Mouse (Mus musculus) erythroblast, adult 5-6 weeks (primary cell): ENCODE results near the gene Sgms2. TPM values are rescaled to one million over a fixed set of nuclear protein-coding genes. Genes with fewer than 3 reads are reported as not detected.

ENCODE experiments used
- ATAC-seq: replicated peaks from 2 replicates; pipeline ENCODE4 v1.8.0; 2016; ENCODE audit warnings: moderate number of reproducible peaks, mild to moderate bottlenecking, moderate TSS enrichment, inconsistent platforms; ENCODE audit not compliant: poor library complexity, low FRiP score, severe bottlenecking
- total RNA-seq, 2 experiments: library from RNA; stranded (forward) in 1 of 2; stranded (reverse) in 1 of 2; fragments of 150-400 nt in 1 of 2; fragments of 200-764, 138-1000 nt in 1 of 2; gene quantifications; 2 replicates each; pipeline versions ENCODE4 v1.2.3 to v1.2.4; 2015 to 2017; ENCODE audit warnings: low replicate concordance in 2 of 2

Gene Sgms2
- total RNA-seq, 2 experiments from 2014 or later: 12.4 to 13.6 TPM

- ATAC-seq: no peak
These were observed 1.5 kb downstream of the Sgms2 start for GRCm38 (mm10) chr3:131489657-131490142.

DNA sequence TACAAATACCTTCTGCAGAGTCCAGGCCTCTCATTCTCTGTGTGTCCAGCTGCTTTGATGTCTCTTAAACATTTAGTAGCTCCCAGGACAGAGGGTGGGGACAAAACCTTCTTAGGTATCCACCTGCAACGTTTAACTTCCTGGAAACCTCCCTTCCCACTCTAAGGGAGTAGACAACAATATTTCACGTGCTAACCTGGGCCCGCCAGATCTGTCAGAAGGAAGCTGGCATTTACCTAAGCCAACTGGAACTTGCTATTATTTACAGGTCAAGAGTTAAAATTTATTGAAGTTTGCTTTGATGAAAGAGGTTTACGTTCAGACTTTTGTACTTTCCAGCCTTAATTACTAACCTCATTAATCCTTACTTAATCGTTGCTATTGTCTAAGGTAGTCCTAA lies 2.2 kb downstream of the Sgms2 start:
- no peak for ATAC-seq

GRCm38 (mm10) chr3:131488403-131488802 lies 2.8 kb downstream of the Sgms2 start:
- no peak for ATAC-seq

GRCm38 (mm10) chr3:131485388-131485787 lies 5.8 kb downstream of the Sgms2 start:
- no peak for ATAC-seq

DNA sequence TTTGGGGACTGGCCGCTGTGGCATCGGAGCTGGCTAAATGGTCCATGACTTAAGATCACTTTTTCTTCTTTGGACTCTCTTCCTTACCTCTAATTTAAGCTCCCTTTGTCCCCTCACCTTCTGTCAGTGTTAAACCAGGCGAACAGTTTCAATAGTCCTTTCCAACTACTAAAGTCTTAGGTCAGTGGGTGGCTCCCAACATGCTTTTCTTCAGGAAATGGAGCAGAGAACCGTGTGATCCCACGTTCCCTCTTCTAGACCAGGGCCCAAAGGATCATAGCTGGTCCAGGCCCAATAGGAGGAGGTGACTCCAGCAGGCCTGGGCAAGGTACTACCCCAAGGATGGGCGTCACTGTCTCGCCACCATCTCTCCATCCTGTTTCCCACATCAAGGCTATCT lies 7.6 kb downstream of the Sgms2 start:
- no peak for ATAC-seq

- no peak for ATAC-seq
These were observed 9.1 kb downstream of the Sgms2 start for GRCm38 (mm10) chr3:131481976-131482712.

DNA sequence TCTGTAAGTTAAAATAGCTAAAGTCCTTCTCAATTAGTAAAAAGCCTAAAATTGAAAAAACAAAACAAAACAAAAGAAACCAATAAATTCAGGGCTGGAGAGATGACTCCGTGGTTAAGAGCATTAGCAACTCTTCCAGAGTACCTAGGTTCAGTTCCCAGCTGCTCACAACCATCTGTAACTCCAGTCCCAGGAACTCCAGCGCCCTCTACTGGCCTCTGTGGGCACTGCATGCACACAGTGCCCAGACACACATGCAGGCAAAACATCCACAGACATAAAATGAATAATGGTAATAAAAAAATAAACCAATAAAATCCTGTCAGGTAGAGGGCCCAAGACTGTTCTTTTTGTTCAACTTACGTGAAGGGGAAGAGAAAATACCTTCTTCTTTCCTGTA lies 10.6 kb downstream of the Sgms2 start:
- no peak for ATAC-seq

DNA sequence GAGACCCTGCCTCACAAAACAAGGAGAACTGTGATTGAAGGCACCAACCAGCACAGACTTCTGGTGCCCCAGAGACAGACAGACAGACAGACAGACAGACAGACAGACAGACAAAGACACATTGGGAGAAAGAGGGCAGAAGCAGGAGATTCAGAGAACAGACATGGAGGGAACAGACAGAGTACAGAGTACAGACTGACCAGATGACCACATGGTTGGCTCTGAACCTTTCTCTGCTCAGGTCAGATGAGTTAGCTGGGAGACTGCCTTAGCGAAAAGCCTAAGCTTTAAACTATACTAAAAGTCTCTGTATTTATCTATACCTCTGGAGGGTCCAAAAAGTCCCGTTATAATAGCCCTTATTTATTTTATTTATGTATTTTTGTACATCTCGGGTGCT lies 11.8 kb downstream of the Sgms2 start:
- no peak for ATAC-seq

DNA sequence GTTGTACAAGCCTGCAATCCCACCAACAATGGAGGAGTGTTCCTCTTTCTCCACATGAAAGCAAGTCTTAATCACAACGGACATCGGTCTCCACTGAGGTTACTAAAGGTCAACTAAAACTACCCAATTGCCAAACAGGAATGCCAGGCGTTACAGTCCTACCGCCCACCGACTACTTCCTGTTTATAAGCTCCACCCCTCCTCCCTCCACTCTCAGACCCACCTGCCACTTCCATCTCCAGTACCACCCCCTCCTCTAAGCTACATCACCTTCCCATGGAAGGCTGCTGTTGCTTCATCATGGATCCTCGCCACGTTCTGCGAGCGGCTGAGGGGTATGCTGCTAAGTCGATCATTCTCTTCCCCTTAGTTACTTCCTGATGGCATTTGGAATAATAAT lies 15.2 kb downstream of the Sgms2 start:
- ATAC-seq: no peak

GRCm38 (mm10) chr3:131474526-131474925 lies 16.7 kb downstream of the Sgms2 start:
- ATAC-seq: no peak

- no peak for ATAC-seq
These were observed 17.7 kb downstream of the Sgms2 start for GRCm38 (mm10) chr3:131473496-131473895.

DNA sequence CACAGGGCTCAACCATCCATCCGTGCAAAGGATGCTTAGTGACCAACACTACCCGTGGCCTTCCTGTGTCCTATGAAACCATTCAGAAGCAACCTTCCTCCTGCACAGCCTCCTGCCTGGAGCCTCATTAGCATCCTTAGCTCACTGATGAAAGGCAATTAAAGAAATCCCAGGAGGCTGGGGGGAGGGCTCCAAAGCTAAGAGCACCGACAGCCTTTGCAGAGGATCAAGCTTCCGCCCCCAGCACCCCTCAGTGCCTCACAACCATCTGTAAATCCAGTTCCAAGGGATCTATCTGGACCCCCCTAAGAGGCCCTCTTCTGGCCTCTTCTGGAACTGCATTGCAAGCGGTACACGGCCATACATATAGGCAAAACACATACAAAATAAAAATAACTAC lies 19.4 kb downstream of the Sgms2 start:
- no peak for ATAC-seq

- ATAC-seq: no peak
These were observed 19.8 kb downstream of the Sgms2 start for GRCm38 (mm10) chr3:131471435-131471834.

DNA sequence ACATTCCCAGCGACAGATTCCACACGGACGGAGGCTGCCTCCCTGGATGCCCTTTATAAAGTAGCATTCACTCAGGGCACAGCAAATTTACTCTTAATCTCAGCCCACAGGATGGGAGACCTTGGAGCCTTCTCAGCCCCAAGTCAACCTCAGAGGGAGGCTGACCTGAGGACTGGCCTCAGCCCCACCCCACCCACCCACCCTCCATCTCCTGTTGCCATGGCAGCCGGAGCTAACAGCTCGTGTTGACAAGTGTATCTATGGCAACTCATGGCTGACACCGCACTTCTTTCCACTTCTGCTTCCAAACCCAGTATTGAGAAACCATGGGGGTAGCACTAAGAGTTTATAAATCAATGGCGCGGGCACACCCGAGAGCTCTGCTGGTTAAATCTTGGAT lies 20.4 kb downstream of the Sgms2 start:
- no peak for ATAC-seq

DNA sequence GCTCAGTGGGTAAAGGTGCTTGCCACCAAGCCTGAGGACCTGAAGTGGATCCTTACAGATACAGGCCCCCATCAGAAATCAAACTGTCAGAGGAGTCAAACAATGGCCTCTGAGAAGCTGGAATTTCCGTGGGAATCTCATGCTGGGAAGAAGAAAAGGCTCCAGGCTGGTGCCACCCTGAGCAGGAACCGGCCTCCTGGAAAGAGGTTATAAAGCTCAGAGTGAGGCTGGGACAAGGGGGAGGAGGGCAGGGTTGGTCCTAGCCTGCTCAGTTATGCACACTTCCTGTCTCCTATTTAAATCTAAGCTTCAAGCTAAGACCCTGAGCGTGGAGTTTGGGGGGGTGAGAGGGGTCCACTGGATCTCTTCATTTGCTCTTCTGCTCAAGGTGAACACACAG lies 21.6 kb downstream of the Sgms2 start:
- ATAC-seq: no peak

DNA sequence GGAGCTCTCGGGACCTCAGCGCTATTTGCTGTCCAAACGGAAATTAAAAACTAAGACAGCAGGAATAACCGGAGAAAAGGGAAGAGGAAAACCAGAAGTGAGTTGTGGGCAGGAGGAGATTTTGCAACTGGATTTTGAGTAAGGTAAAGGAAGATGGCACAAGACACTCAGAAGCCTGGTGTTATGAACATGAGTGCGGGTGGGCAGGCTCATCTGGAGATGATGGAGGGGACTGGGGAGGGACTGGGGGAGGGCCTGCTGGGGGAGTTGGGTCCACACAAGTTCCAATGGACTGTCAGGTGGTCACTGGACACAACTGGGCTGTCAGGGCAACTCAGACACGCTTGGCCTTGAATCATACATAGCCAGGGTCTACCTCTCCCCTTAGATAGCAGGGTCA lies 24.8 kb downstream of the Sgms2 start:
- no peak for ATAC-seq

DNA sequence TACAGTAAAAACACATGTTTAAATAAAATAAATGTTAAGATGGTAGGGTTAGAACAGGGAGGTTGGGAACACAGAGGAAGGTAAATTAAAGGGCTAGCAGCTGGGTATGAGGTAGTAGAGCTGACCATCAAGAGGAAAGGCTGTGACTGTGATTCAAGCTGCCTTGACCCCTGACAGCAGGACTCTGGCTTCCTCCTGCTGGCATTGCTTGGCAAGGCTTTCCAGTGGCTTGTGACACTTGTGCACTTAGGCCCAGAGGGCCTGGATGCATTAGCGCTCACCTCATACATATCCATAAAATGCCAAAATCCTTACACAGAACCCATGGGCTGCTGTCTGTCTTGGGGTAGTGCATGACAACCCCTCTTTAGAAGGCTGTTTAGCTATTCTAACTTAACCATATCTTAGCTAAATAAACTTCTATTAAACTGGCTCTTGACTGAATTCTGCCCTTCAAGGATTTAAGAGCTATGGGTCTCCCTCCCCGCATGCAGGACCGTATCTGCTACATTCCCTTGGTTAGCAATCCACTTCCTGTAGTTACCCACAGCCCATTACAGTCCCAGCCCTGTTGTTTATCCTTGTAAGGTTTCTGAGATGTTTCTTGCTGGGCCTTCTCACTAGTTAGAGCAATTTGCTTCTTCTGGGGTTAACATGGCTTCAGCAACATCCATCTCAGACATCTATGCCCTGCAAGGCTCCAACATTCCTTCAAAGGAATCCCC lies 25.5 kb downstream of the Sgms2 start:
- ATAC-seq: no peak

- no peak for ATAC-seq
These were observed 118.2 kb downstream of the Sgms2 start for GRCm38 (mm10) chr3:131372996-131373395.

- no peak for ATAC-seq
These were observed 122.5 kb downstream of the Sgms2 start for GRCm38 (mm10) chr3:131368678-131369077.

DNA sequence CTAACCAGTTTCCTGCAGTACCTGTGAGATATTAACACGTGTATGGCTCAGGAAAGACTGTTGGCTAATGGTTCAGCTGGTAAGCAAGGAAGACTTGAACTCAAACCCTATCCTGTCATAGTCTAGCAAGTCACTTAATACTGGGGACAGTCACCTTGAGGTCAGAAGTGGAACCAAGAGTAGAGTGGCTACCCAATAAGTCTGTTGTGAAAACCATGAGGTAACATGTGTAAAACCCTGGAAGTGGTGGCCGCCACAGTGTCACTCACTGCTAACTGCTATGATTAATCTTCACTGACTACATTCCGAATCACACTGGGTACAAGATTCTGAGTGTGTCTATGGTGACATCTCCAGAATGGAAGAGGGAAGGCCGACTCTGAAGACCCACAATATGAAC lies 123.8 kb downstream of the Sgms2 start:
- no peak for ATAC-seq
